Mouse (Mus musculus): ENCODE results near the gene Sidt1. TPM values are rescaled to one million over a fixed set of nuclear protein-coding genes. Genes with fewer than 3 reads are reported as not detected.

Gene Sidt1
- 1.3 and 3.9 TPM in 2 replicates for polyA plus RNA-seq (2012; rRNA removed; ENCODE audit: low replicate concordance)

GRCm38 (mm10) chr16:44332861-44333284 is at the start of gene Sidt1:
TSS of gene Sidt1 (minus strand) at chr16:44333196.

GRCm38 (mm10) chr16:44347071-44347901 is 14.3 kb upstream of the Sidt1 start, which contains the start of gene Spice1:
TSS of gene Spice1 (plus strand) at chr16:44347121.

Other genes with a start within 250 kb of the Sidt1 start
- gene Atp6v1a, start 193.5 kb downstream of the Sidt1 start, polyA plus RNA-seq (2012; rRNA removed; ENCODE audit: low replicate concordance), result 2.3 and 2.8 TPM in 2 replicates
- 5.6 and 6.0 TPM in 2 replicates for gene Naa50, start 193.4 kb downstream of the Sidt1 start, polyA plus RNA-seq (2012; rRNA removed; ENCODE audit: low replicate concordance)
- gene Usf3, start 159.9 kb downstream of the Sidt1 start, polyA plus RNA-seq (2012; rRNA removed; ENCODE audit: low replicate concordance), result 3.1 and 5.0 TPM in 2 replicates
- 1.3 and 2.1 TPM in 2 replicates for gene Spice1, start 13.9 kb upstream of the Sidt1 start, polyA plus RNA-seq (2012; rRNA removed; ENCODE audit: low replicate concordance)
- not detected in 2 replicates for gene Cfap44, start 61.6 kb upstream of the Sidt1 start, polyA plus RNA-seq (2012; rRNA removed; ENCODE audit: low replicate concordance)
- gene Boc, start 225.7 kb upstream of the Sidt1 start, polyA plus RNA-seq (2012; rRNA removed; ENCODE audit: low replicate concordance), result 2.3 and 4.4 TPM in 2 replicates

Measured in duodenum, adult 2 months (tissue).